Mouse (Mus musculus) WW6 (cell line): ENCODE data around the gene Nxn.

Experiments
- DNase-seq: peaks from one replicate; pipeline ENCODE4 v3.0.0-alpha.2; 2013; ENCODE audit warnings: low read depth, low spot score

The Nxn gene

GRCm38 (mm10) chr11:76262611-76263351, 136.2 kb downstream of the Nxn start:
- no peak for DNase-seq

DNA sequence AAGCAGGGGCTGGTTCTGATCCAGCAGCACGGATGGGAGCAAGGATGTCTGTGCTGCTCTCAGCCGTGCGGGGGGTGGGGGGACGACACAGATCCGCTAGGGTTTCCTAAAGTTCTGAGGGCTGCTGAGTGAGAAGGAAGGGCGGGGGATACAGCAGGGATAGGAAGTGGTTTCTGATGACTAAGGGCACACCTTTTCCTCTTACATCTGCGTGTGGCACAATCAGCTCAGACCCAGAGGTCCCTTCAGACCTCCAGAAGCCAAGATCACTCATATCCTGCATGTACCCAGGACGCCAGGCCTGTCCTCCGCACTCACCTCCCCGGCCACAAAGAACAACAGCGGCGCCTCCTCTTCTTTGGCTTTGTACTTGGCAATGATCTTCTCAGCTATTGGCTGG, 137.7 kb downstream of the Nxn start:
- no peak for DNase-seq

GRCm38 (mm10) chr11:76260208-76261050, 138.5 kb downstream of the Nxn start:
- DNase-seq, result no peak

GRCm38 (mm10) chr11:76258511-76258910, 140.4 kb downstream of the Nxn start:
- no peak for DNase-seq

DNA sequence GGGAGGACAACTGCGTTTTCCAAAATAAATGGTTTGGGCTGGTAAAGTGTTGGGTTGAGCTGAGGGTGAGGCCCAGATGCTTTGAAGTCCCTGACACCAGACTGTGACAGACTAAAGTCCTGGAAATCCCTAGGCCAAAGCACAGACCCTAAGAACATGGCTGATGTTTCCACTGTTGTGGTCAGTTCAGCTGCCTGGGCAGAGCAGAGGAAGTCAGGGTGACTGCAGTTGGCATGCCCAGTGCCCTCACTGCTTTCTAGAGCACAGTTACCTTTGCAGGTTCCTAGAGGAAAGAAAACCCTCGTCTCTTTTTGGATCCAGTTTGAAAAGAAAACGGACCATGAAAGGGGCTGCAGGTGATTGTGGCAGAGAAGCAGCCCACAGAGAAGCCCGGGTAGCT, 141.6 kb downstream of the Nxn start:
- DNase-seq, result no peak

DNA sequence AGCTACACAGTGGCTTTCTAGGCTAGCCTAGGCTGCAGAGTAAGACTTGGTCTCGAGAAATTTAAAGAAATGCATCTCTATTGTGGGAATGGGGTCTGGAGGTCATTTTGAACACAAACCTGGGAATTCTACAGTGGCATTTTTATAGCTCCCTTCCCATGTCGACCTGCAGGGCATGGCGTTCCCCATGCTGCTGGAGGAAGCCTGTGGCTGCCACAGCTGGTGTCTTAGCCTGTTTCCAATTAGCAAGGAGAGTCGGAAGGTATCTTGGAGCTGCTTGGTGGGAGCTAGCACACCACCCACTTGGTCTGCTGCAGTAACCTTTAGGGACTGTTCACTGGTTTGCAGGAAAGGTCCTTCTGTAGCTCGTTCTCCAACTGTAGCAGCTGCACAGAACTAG, 142.8 kb downstream of the Nxn start:
- no peak for DNase-seq

DNA sequence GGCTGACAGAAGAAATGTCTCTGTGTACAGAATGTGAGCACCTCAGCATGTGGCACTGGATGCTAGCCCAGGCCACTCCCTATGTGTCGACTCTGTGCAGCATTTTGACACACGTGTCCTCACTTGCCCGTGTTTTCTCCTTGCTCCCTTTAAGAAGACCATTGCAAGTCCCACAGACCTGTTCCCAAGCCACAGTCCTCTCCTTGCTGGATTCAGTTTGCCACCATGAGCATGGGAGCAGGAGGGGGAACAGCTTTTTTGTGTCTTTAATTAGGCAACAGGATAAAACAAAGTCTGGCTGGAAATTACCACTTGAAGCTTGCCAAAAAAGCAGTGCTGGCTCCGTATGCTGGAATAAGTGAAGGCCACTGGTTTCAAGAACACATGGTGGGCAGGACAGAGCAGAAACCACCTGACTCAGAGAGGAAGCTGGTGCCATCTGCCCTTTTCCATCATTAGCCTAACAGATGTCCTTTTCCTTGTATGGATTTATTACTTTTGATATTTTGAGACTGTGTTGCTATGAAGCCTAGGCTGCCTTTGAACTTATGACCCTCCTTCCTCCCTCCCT, 143.4 kb downstream of the Nxn start:
- no peak for DNase-seq

DNA sequence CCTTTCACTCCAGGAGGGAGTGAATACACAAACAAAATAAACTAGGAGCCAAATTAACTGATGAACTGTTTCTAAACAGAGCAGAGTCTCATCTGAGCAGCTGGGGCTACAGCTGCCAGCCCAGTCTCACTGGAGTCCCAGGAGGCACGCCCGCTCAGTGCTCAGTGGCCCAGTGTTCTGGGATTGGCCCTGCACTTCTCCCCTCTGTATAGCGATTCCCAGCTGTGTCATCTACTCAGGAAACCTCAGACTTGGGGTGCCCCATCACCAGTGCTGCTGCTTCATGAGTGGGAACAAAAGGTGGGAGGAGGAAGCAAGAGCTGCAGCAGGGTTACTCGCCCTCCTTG, 145.0 kb downstream of the Nxn start:
- DNase-seq, result no peak

DNA sequence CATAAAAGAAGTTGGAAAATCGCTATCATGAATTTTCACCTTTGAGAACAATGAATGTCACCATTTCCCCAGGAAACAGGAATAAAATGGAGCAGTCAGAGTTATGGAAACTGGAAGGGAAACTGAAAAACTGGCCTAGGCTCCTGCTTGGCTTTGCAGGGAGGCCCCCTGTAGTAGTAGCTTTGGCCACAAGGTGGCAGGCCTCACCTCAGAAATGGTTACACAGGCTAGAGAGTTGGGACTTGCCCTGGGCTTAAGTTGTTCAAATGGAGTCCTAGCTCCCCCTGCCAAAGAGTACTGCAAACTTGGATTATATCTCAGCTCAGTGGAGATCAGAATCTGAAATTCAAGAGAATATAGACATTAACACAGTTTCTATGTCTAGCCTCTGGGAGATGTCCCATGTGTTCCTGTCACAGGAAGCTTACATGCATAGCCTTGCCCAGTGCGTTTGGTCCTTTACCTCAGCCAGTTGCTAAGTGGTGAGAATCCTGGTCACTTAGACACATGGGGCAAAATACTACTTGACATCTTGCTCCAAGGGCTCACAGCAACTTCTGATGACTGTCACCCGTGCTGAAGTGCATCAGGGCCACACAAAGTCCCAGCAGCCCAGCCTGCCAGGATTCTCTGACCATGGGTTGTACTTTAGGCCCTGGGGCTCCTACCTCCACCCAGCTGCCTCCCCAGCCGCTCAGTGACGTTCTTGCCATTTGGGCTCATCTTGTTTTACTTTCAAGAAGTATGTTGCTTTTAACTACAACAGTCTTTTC, 145.6 kb downstream of the Nxn start:
- DNase-seq, result no peak

GRCm38 (mm10) chr11:76252036-76252435, 146.9 kb downstream of the Nxn start:
- no peak for DNase-seq

DNA sequence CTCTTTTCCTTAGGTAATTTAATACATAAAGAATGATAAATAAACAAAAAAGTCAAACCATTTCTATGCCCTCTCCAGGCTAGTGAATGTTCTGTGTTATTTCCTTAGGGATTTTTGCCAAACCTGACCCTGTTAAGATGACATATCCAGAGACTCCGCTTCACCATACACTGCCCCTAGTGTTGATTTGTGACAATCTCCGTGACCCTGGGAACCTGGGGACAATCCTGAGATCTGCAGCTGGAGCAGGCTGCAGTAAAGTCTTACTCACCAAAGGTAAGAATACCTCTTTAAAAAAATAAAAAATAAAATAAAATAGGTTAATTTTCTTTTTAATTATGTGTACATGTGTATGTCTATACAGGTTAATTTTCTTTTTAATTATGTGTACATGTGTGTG, 151.7 kb downstream of the Nxn start:
- DNase-seq, result no peak

DNA sequence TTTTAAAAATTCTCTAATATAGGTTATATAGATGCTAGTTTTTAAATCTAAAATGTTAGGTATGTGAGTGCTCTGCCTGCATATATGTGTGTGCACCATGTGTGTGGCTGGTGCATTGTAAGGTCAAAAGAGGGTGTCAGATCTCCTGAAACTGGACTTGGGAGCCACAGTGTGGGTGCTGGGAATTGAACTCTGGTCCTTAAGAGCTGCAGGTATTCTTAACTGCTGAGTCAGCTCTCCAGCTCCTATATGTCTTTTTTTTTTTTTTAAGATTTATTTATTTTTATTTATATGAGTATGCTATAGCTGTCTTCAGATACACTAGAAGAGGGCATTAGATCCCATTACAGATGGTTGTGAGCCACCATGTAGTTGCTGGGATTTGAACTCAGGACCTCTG, 152.5 kb downstream of the Nxn start:
- DNase-seq, result no peak

- DNase-seq, result no peak
Measured at GRCm38 (mm10) chr11:76243811-76244546, 155.0 kb downstream of the Nxn start.

GRCm38 (mm10) chr11:76242901-76243810, 155.8 kb downstream of the Nxn start, which contains the start of the genes Mrm3 and Glod4:
Gene Mrm3 (plus strand): TSS chr11:76243715.
Gene Glod4 (minus strand): TSS chr11:76243725.
- DNase-seq, result peak; percentile 88

DNA sequence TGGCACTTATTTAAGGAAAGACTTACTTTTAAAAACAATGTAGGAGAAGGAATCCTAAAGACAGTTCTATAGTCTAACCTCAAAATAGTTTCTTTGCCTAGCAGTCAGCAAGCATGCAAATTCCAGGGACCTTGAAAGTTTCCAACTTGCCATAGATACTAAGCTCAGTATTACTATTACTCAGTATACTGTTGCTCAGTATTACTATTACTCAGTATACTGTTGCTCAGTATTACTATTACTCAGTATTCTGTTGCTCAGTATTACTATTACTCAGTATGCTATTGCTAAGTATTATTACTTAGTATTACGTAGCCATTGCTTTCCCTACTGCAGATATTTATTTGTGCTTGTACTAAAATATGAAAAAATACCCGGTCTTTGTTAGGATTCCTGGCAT, 159.2 kb downstream of the Nxn start:
- no peak for DNase-seq

- DNase-seq, result no peak
Measured at GRCm38 (mm10) chr11:76236136-76236535, 162.8 kb downstream of the Nxn start.

GRCm38 (mm10) chr11:76225051-76225450, 173.9 kb downstream of the Nxn start:
- DNase-seq, result no peak

DNA sequence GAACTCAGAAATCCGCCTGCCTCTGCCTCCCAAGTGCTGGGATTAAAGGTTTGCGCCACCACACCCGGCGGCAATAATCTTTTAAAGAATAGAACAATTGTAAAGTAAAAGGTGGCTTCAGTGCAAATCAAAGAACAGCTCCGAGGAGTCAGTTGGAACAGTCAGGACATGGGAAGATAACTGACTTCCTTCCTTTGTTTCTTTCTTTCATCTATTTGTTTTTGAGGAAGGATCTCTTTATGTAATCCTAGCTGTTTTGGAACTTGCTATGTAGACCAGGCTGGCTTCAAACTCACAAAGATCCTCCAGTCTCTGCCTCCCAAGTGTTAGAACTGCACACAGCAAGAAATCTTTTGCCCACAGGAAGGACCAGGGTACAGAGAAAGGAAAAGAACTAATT, 174.3 kb downstream of the Nxn start:
- no peak for DNase-seq

DNA sequence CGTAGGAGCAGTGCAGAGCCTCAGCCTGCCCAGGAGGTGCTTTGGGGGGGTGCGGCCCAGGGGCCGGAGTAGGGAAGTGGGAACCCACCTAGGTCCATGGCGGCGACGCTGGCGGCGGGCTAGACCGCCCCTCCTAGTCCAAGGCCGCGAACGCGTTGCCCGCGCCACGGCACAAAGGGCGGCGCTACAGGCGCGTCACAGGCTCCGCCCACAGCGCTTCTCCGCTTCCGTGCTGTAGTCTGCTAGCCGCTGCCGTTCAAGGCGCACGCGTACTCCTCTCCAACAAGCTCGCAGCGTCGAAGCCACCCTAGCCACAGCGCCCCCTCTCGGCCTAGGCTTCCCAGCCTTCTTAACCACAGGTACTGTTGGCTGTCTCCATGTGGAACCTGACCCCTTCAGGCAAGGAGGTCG, 181.5 kb downstream of the Nxn start, which contains the start of the genes Dbil5 and Gemin4:
TSS of gene Dbil5 (plus strand) at position 219 of the 411 bp plus-strand sequence.
TSS of gene Gemin4 (minus strand) at position 275 of the 411 bp plus-strand sequence.
- peak; percentile 100 for DNase-seq
